Mouse (Mus musculus) midbrain, embryonic 14.5 days (tissue): Measurements from ENCODE around the gene Foxk1. TPM values are rescaled to one million over a fixed set of nuclear protein-coding genes. Genes with fewer than 3 reads are reported as not detected.

ENCODE experiments used
- ATAC-seq: fragments of 200-750 bp; cut with Nextera tagmentation; 2 replicates; pipeline ENCODE4 v1.8.0; 2017; ENCODE audit warnings: moderate number of reproducible peaks, moderate library complexity; ENCODE audit not compliant: low FRiP score, low TSS enrichment
- DNase-seq: peaks from one replicate; pipeline ENCODE4 v3.0.0-alpha.2; 2015
- H3K27ac ChIP-seq: fragments of 300-500 bp; sonication (generic); replicated peaks from 2 replicates; pipeline ENCODE4 v1.5.1; 2014; ENCODE audit warnings: mild to moderate bottlenecking, low read depth, low read length, moderate library complexity
- H3K27me3 ChIP-seq: fragments of 300-500 bp; sonication (generic); 2 replicates; pipeline ENCODE4 v1.6.1; 2014; ENCODE audit warnings: low read length, control low read depth, mixed read lengths; ENCODE audit not compliant: control insufficient read depth, insufficient read depth
- H3K36me3 ChIP-seq: fragments of 300-500 bp; sonication (generic); 2 replicates; pipeline ENCODE4 v1.6.1; 2014; ENCODE audit warnings: low read length, control low read depth; ENCODE audit not compliant: control insufficient read depth, insufficient read depth
- H3K4me1 ChIP-seq: fragments of 300-500 bp; sonication (generic); 2 replicates; pipeline ENCODE4 v1.6.1; 2014; ENCODE audit warnings: mild to moderate bottlenecking, antibody characterized with exemption, low read length, control low read depth; ENCODE audit not compliant: control insufficient read depth, insufficient read depth
- H3K4me2 ChIP-seq: fragments of 300-500 bp; sonication (generic); 2 replicates; pipeline ENCODE4 v1.6.1; 2014; ENCODE audit warnings: mild to moderate bottlenecking, low read length, moderate library complexity
- H3K4me3 ChIP-seq: fragments of 300-500 bp; sonication (generic); replicated peaks from 2 replicates; pipeline ENCODE4 v1.5.1; 2014; ENCODE audit warnings: low read depth, low read length
- H3K9ac ChIP-seq: fragments of 300-500 bp; sonication (generic); replicated peaks from 2 replicates; pipeline ENCODE4 v1.6.1; 2014; ENCODE audit warnings: mild to moderate bottlenecking, low read length, moderate library complexity
- H3K9me3 ChIP-seq: fragments of 300-500 bp; sonication (generic); 2 replicates; pipeline ENCODE4 v1.6.1; 2016; ENCODE audit warnings: low read length, control low read depth, mixed read lengths; ENCODE audit not compliant: control insufficient read depth
- whole genome bisulfite sequencing: fragments of 180-500 bp; shearing (Covaris S2); extraction: QIAGEN DNeasy Blood & Tissue Kit; methylation state at CpG from one replicate; pipeline ENCODE4 v1.1.7; 2014; 5-methylcytosine and 5-hydroxymethylcytosine counted together
- polyA plus RNA-seq: library from polyadenylated mRNA; unstranded; fragments of >200 nt; fragmentation: Nextera tagmentation; extraction: Ambion mirVana; gene quantifications from 2 replicates; pipeline ENCODE4 v1.2.1, GENCODE M21; 2014

Gene Foxk1
- polyA plus RNA-seq, 1 experiment from 2014 or later = 4.6 TPM

DNA sequence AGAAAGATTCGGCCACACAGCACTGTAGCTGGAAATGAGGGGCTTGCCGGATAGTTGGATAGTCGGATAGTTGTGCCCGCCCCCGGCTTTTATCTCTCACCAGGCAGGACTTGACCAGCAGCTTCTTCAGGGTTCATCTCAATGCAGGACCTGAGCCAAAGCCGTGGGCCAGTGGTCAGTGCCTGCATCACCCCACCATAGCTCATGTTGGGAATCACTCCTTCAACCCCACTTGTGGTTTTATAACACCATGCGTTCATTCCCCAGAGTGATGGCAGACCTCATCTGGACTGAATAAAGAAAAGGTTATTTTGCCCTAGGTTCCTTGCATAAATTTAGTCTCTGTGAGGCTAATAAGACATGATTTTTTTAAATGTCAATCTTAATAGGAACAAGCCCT lies 9.1 kb downstream of the Foxk1 start:
- Histone ChIP-seq H3K4me3 (no peak overlapping the region), H3K4me2 (no peak overlapping the region), H3K27ac (no peak overlapping the region), H3K9me3 (no peaks in the 10 kb centered on the region), H3K9ac (peak overlapping the region; percentile 20; the same call in 1 of the 2 replicates), H3K27me3 (no peaks in the 10 kb centered on the region), H3K36me3 (0 out of 2 replicates have a peak, but pooled peaks cover 15% of the 10 kb centered on the region), H3K4me1 (peaks cover 15% of the 10 kb centered on the region; the same call in 1 of the 2 replicates)
- DNase-seq (no peak), ATAC-seq (no peak)
- WGBS = 34% methylated on average over 7 of the region's 7 CpGs

DNA sequence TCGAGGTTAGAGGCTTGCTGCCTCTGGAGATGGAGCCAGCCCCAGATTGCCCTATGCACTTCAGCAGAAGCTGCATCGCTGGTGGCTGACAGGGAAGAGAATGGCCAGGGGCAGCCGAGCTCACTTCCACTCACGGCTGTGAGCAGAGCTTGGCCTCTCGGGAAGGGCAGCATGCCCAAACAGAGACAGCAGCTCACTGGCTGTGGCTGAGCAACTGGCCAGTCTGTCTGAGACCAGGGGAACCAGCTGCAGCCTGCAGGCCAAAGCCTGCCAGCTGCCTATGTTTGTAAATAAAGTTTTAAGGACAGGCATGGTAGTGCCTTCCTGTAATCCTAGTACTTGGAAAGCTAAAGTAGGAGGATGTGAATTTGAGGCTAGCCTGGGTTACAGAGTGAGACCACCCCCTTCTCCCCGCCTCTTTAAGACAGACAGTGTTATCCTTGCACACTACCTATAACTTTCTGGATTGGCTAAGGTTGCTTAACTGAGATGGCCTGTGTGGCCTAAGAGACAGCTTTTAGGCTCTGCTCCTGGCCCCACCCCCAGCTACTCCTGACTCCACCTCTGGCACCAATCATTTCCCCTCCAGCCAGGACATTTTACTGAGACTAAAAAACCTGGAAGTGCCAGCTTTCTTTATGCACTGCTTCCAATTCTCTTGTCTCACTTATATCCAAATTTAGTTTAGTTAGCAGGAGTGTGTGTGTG lies 11.5 kb downstream of the Foxk1 start:
- no peaks in the 10 kb centered on the region for H3K9me3 ChIP-seq
- DNase-seq (no peak), ATAC-seq (no peak)
- no peak overlapping the region for H3K27ac ChIP-seq
- H3K9ac ChIP-seq = no peak overlapping the region
- no peak overlapping the region for H3K4me2 ChIP-seq
- 54% methylated on average over 6 of the region's 6 CpGs for WGBS
- H3K27me3 ChIP-seq = no peaks in the 10 kb centered on the region
- peaks cover 22% of the 10 kb centered on the region; the same call in 1 of the 2 replicates for H3K4me1 ChIP-seq
- H3K36me3 ChIP-seq = 0 out of 2 replicates have a peak, but pooled peaks cover 2% of the 10 kb centered on the region
- H3K4me3 ChIP-seq = no peak overlapping the region

DNA sequence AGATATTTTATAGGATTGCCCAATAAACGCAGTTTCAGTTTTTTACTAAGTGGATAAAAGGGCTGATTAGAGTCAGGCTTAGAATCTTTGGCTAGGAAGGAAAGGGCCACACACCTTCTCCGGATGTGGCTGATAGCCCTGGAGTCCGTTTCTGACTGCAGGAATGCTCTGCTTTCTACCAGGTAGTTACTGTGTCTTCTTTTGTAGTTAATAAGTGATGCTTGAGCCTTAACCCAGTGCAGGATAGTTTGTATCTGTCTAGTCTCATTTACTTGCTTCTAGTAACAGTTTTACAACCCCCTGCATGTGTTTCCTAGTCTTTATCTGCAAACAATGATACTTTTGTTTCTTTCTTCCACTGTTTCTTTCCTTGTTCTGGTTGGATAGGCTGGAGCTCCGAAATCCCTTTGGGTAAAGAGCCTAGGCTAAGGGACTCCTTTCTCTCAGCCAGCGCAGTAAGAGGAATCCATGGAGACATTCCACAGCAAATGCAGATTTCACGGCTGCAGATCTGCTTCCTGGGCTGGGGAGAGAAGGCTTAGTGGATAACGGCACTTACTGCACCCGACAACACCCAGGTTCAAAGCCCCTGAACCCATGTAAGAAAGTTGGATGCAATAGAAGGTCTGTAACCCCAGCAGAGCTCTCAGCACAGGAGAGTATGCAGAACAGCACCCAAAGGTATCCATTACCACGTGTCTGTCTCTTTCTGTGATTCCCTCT lies 12.6 kb downstream of the Foxk1 start:
- H3K27ac ChIP-seq = no peak overlapping the region
- H3K4me1 ChIP-seq = peaks cover 22% of the 10 kb centered on the region; the same call in 1 of the 2 replicates

DNA sequence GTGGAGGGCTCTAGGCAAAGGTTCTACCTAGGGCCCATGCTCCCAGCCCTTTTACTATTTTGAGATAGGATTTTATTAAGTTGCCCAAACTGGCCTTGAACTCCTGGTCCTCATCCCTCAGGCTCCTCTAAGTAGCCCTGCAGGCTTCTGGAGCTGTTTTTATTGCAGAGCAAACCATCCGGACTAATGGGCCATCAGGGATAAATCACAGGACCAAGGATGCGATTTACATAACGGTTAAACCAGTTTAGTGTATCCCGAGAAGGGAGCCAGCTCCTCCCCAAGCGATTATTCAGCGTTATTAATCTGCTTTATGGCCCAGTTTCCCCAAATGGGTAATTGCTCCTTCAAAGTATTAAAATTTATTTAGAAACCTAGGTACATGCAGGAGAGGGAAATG lies 14.1 kb downstream of the Foxk1 start:
- Histone ChIP-seq H3K4me2 (no peak overlapping the region), H3K4me1 (peaks cover 14% of the 10 kb centered on the region; the same call in 1 of the 2 replicates), H3K4me3 (no peak overlapping the region), H3K27me3 (no peaks in the 10 kb centered on the region), H3K9me3 (no peaks in the 10 kb centered on the region), H3K27ac (no peak overlapping the region), H3K9ac (no peak overlapping the region), H3K36me3 (peaks cover 6% of the 10 kb centered on the region; the same call in 1 of the 2 replicates)
- ATAC-seq (no peak), DNase-seq (no peak)
- WGBS = 51% methylated on average over 6 of the region's 6 CpGs

More for the DNA sequence above, 12.6 kb downstream of the Foxk1 start:
- Histone ChIP-seq H3K9me3 (no peaks in the 10 kb centered on the region), H3K4me2 (no peak overlapping the region), H3K27me3 (no peaks in the 10 kb centered on the region), H3K9ac (no peak overlapping the region), H3K4me3 (no peak overlapping the region), H3K36me3 (no peaks in the 10 kb centered on the region)
- ATAC-seq (no peak), DNase-seq (peak; percentile 31)
- 8% methylated on average over 9 of the region's 9 CpGs for WGBS

DNA sequence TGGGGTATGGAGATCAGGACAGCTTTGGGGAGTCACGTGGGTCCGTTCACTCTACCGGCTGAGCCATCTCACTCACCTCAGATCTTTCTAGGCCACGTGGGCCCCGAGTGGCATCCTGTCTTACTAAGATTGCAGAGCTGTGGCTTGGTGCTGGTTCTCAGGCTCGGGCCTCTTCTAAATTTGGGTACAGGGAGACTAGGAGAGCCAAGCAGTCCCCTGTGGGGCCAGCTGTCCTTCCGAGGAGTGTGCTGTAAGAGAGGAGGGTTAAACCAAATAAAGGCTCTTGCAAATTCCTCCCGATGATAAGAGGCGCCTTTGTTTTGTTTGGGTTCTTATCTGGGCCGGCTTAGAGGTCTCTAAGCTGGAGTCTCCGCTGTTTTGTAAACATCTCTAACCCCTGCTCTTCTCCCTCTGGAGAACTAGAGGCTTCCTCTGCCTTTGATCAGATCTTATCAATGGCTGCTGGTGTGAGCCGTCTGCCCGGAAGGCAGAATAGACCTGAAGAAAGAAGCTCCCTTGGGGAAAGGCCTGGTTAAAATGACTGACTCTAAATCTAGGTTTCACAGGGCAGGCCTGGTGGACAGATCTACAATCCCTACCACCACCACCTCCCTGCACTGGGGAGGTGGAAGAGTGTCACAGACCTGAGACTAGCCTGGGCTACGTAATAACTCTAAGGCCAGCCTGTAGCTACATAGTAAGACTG lies 14.9 kb downstream of the Foxk1 start:
- H3K9me3 ChIP-seq = no peaks in the 10 kb centered on the region
- no peak overlapping the region for H3K4me3 ChIP-seq
- H3K4me1 ChIP-seq = peaks cover 11% of the 10 kb centered on the region; the same call in 1 of the 2 replicates
- 20% methylated on average over 14 of the region's 14 CpGs for WGBS
- H3K9ac ChIP-seq = no peak overlapping the region
- no peak overlapping the region for H3K27ac ChIP-seq
- DNase-seq = peak; percentile 42
- no peak for ATAC-seq
- no peaks in the 10 kb centered on the region for H3K27me3 ChIP-seq
- H3K36me3 ChIP-seq = peaks cover 6% of the 10 kb centered on the region; the same call in 1 of the 2 replicates
- no peak overlapping the region for H3K4me2 ChIP-seq

DNA sequence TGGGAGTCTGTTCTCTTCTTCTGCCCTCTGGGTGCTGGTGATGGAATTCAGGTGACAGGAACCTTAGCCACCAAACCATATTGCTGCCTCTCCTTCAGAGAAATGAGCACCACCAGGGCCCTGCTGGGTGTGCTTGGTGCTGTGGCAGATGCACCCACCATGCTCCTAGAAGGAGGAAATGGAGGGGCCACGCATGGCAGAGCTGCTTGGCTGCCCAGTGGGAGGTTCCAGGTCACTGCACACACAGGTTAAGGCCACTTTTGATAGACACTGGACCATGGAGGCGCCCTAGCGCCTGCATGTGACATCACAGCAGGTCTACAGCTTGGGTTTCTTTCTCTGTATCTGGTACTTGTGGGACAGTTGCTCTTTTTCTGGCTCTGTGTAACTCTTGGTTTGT lies 15.8 kb downstream of the Foxk1 start:
- Histone ChIP-seq H3K27me3 (no peaks in the 10 kb centered on the region), H3K4me1 (peaks cover 11% of the 10 kb centered on the region; the same call in 1 of the 2 replicates)

DNA sequence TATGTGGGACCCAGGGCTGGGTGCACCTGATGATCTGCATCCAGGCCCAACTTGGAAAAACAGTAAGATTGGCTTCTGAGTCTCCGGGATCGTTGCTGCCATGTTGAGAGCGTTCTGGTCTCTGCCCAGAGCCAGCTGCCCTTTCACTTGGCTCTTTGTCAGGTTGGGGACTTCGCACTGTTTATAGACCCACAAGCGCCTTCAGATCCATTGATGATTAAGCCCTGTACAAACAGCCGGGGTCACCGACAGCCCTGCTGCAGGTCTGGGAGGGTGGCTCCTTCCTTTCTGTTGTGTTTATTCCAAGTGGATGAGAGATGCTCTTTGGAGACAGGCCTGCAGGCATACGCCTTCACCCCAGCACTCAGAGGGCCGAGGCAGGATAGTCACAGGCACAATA lies 16.6 kb downstream of the Foxk1 start:
- Histone ChIP-seq H3K27ac (no peak overlapping the region), H3K4me3 (no peak overlapping the region), H3K9me3 (no peaks in the 10 kb centered on the region), H3K27me3 (no peaks in the 10 kb centered on the region), H3K9ac (no peak overlapping the region), H3K36me3 (peaks cover 6% of the 10 kb centered on the region; the same call in 1 of the 2 replicates), H3K4me1 (peaks cover 7% of the 10 kb centered on the region; the same call in 1 of the 2 replicates), H3K4me2 (no peak overlapping the region)
- no peak for DNase-seq
- ATAC-seq = no peak
- 67% methylated on average over 9 of the region's 9 CpGs for WGBS

More for the DNA sequence above, 15.8 kb downstream of the Foxk1 start:
- ATAC-seq = no peak
- Histone ChIP-seq H3K4me2 (no peak overlapping the region), H3K4me3 (no peak overlapping the region), H3K36me3 (peaks cover 6% of the 10 kb centered on the region; the same call in 1 of the 2 replicates), H3K9ac (no peak overlapping the region), H3K27ac (no peak overlapping the region), H3K9me3 (no peaks in the 10 kb centered on the region)
- 61% methylated on average over 3 of the region's 3 CpGs for WGBS
- no peak for DNase-seq

DNA sequence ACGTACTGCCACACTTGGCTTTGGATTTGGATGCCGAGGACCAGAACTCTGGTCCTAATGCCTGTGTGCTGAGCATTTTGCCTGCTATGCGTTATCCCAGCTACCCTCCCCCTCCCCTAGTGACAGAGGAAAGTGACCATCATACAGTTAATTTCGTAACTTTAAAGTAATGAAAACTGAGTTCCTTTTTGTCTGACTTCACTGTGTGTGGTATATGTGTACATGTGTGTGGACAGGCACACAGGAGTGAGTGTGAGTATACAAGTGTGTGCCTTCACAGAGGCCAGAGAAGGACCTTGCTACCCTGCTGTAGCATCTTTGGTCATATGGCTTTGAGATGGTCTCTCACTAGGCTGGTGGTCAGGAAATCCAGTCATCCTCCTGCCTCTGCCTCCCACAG lies 17.1 kb downstream of the Foxk1 start:
- H3K36me3 ChIP-seq = peaks cover 6% of the 10 kb centered on the region; the same call in 1 of the 2 replicates
- no peaks in the 10 kb centered on the region for H3K27me3 ChIP-seq
- H3K4me1 ChIP-seq = peaks cover 7% of the 10 kb centered on the region
- DNase-seq (no peak), ATAC-seq (no peak)
- no peak overlapping the region for H3K4me2 ChIP-seq
- 95% methylated on average over 4 of the region's 4 CpGs for WGBS
- H3K4me3 ChIP-seq = no peak overlapping the region
- H3K9ac ChIP-seq = no peak overlapping the region
- H3K9me3 ChIP-seq = no peaks in the 10 kb centered on the region
- no peak overlapping the region for H3K27ac ChIP-seq
